Mouse (Mus musculus) limb, embryonic 11.5 days (tissue): ENCODE measurements around the gene Olfr180. TPM values are rescaled to one million over a fixed set of nuclear protein-coding genes. Genes with fewer than 3 reads are reported as not detected.

Source experiments
- ATAC-seq: fragments of 200-750 bp; cut with Nextera tagmentation; 2 replicates; pipeline ENCODE4 v1.8.0; 2017; ENCODE audit warnings: low read depth; ENCODE audit not compliant: insufficient number of reproducible peaks, low FRiP score, low TSS enrichment
- DNase-seq: peaks from one replicate; pipeline ENCODE4 v3.0.0-alpha.2; 2015; ENCODE audit warnings: low spot score
- H3K27ac ChIP-seq: fragments of 300-500 bp; sonication (generic); replicated peaks from 2 replicates; pipeline ENCODE4 v1.5.1; 2014; ENCODE audit warnings: low read depth, mild to moderate bottlenecking, low read length
- H3K27me3 ChIP-seq: fragments of 300-500 bp; sonication (generic); 2 replicates; pipeline ENCODE4 v1.6.1; 2014; ENCODE audit warnings: mild to moderate bottlenecking, low read length, mixed read lengths; ENCODE audit not compliant: control insufficient read depth, insufficient read depth
- H3K36me3 ChIP-seq: fragments of 300-500 bp; sonication (generic); 2 replicates; pipeline ENCODE4 v1.6.1; 2014; ENCODE audit warnings: mild to moderate bottlenecking, low read length, moderate library complexity, mixed read lengths; ENCODE audit not compliant: control insufficient read depth, insufficient read depth
- H3K4me1 ChIP-seq: fragments of 300-500 bp; sonication (generic); 2 replicates; pipeline ENCODE4 v1.6.1; 2014; ENCODE audit warnings: low read length, mixed read lengths; ENCODE audit not compliant: control insufficient read depth, insufficient read depth
- H3K4me2 ChIP-seq: fragments of 300-500 bp; sonication (generic); 2 replicates; pipeline ENCODE4 v1.6.1; 2014; ENCODE audit warnings: low read depth, mild to moderate bottlenecking, moderate library complexity; ENCODE audit not compliant: severe bottlenecking
- H3K4me3 ChIP-seq: fragments of 300-500 bp; sonication (generic); 2 replicates; pipeline ENCODE4 v1.5.1; 2014; ENCODE audit warnings: low read depth, low read length
- H3K9ac ChIP-seq: fragments of 300-500 bp; sonication (generic); 2 replicates; pipeline ENCODE4 v1.6.1; 2014; ENCODE audit warnings: mild to moderate bottlenecking, low read length
- H3K9me3 ChIP-seq: fragments of 300-500 bp; sonication (generic); 2 replicates; pipeline ENCODE4 v1.6.1; 2016; ENCODE audit warnings: low read length; ENCODE audit not compliant: control insufficient read depth
- WGBS: fragments of 180-500 bp; shearing (Covaris S2); extraction: QIAGEN DNeasy Blood & Tissue Kit; methylation state at CpG from one replicate; pipeline ENCODE4 v1.1.7; 2014; 5-methylcytosine and 5-hydroxymethylcytosine counted together
- polyA plus RNA-seq: library from polyadenylated mRNA; unstranded; fragments of >200 nt; fragmentation: Nextera tagmentation; extraction: Ambion mirVana; gene quantifications from 2 replicates; pipeline ENCODE4 v1.2.1, GENCODE M21; 2014

Gene Olfr180
- not detected in 2 replicates for polyA plus RNA-seq

GRCm38 (mm10) chr16:58929292-58929691 lies at the start of gene Olfr180:
TSS of gene Olfr180 (minus strand) at chr16:58929392.
- H3K27me3 ChIP-seq = no peaks in the 10 kb centered on the region
- H3K27ac ChIP-seq = no peak within 1 kb of the TSS
- no peak within 1 kb of the TSS for H3K4me3 ChIP-seq
- WGBS = 84% methylated on average over 4 of the region's 4 CpGs
- H3K4me1 ChIP-seq = no peaks in the 10 kb centered on the region
- no peak for DNase-seq
- ATAC-seq = no peak
- no peak within 1 kb of the TSS for H3K4me2 ChIP-seq
- H3K9ac ChIP-seq = no peak within 1 kb of the TSS
- H3K9me3 ChIP-seq = no peaks in the 10 kb centered on the region
- H3K36me3 ChIP-seq = no peaks in the 10 kb centered on the region

GRCm38 (mm10) chr16:58928655-58929054 lies 537 bp downstream of the Olfr180 start, which contains the start of gene Olfr181:
TSS of gene Olfr181 (minus strand) at chr16:58928755.
- no peaks in the 10 kb centered on the region for H3K4me1 ChIP-seq
- H3K27ac ChIP-seq = no peak within 1 kb of the TSS
- no peak for ATAC-seq
- no peaks in the 10 kb centered on the region for H3K9me3 ChIP-seq
- no peak for DNase-seq
- H3K36me3 ChIP-seq = no peaks in the 10 kb centered on the region
- H3K27me3 ChIP-seq = no peaks in the 10 kb centered on the region
- 70% methylated on average over 1 of the region's 1 CpGs for WGBS
- no peak within 1 kb of the TSS for H3K4me2 ChIP-seq
- H3K9ac ChIP-seq = no peak within 1 kb of the TSS
- no peak within 1 kb of the TSS for H3K4me3 ChIP-seq

- DNase-seq (no peak), ATAC-seq (no peak)
- Histone ChIP-seq H3K27ac (no peak within 1 kb of the TSS), H3K27me3 (no peaks in the 10 kb centered on the region), H3K4me1 (no peaks in the 10 kb centered on the region), H3K4me2 (no peak within 1 kb of the TSS), H3K4me3 (no peak within 1 kb of the TSS), H3K9me3 (no peaks in the 10 kb centered on the region), H3K9ac (no peak within 1 kb of the TSS), H3K36me3 (no peaks in the 10 kb centered on the region)
- 90% methylated on average over 3 of the region's 3 CpGs for WGBS
Measured at GRCm38 (mm10) chr16:58891963-58892362, 37.2 kb downstream of the Olfr180 start, which contains the start of gene Olfr178. TSS of gene Olfr178 (minus strand) at chr16:58892063.

- no peak overlapping the region for H3K9ac ChIP-seq
Measured at GRCm38 (mm10) chr16:58884416-58884815, 44.8 kb downstream of the Olfr180 start.

GRCm38 (mm10) chr16:58874668-58875067 lies 54.5 kb downstream of the Olfr180 start, which contains the start of gene Olfr177:
TSS of gene Olfr177 (minus strand) at chr16:58874768.
- 71% methylated on average over 1 of the region's 1 CpGs for WGBS
- H3K9ac ChIP-seq = no peak within 1 kb of the TSS
- no peaks in the 10 kb centered on the region for H3K36me3 ChIP-seq
- no peaks in the 10 kb centered on the region for H3K4me1 ChIP-seq
- ATAC-seq (no peak), DNase-seq (no peak)
- no peak within 1 kb of the TSS for H3K4me3 ChIP-seq
- H3K4me2 ChIP-seq = no peak within 1 kb of the TSS
- H3K27ac ChIP-seq = no peak within 1 kb of the TSS
- H3K27me3 ChIP-seq = no peaks in the 10 kb centered on the region
- H3K9me3 ChIP-seq = no peaks in the 10 kb centered on the region

More at GRCm38 (mm10) chr16:58884416-58884815, 44.8 kb downstream of the Olfr180 start:
- Histone ChIP-seq H3K27ac (no peak overlapping the region), H3K4me2 (no peak overlapping the region), H3K36me3 (no peaks in the 10 kb centered on the region), H3K9me3 (no peaks in the 10 kb centered on the region), H3K27me3 (no peaks in the 10 kb centered on the region), H3K4me1 (no peaks in the 10 kb centered on the region), H3K4me3 (no peak overlapping the region)
- no peak for ATAC-seq
- WGBS = 94% methylated on average over 2 of the region's 2 CpGs
- no peak for DNase-seq

Other genes with a start within 250 kb of the Olfr180 start
- not detected in 2 replicates for gene Gpr15, start 210.3 kb downstream of the Olfr180 start, polyA plus RNA-seq
- gene Cldnd1, start 201.5 kb downstream of the Olfr180 start, polyA plus RNA-seq = 126 and 129 TPM in 2 replicates
- gene Olfr172, start 166.2 kb downstream of the Olfr180 start, polyA plus RNA-seq = not detected in 2 replicates
- not detected in 2 replicates for gene Olfr173, start 129.1 kb downstream of the Olfr180 start, polyA plus RNA-seq
- not detected in 2 replicates for gene Olfr175-ps1, start 102.6 kb downstream of the Olfr180 start, polyA plus RNA-seq
- gene Olfr177, start 54.6 kb downstream of the Olfr180 start, polyA plus RNA-seq = not detected in 2 replicates
- not detected in 2 replicates for gene Olfr178, start 37.3 kb downstream of the Olfr180 start, polyA plus RNA-seq
- gene Olfr181, start 637 bp downstream of the Olfr180 start, polyA plus RNA-seq = not detected in 2 replicates
- not detected in 2 replicates for gene Olfr183, start 66.0 kb upstream of the Olfr180 start, polyA plus RNA-seq
- not detected in 2 replicates for gene Olfr186, start 100.9 kb upstream of the Olfr180 start, polyA plus RNA-seq
- gene Olfr187, start 110.4 kb upstream of the Olfr180 start, polyA plus RNA-seq = not detected in 2 replicates
- not detected in 2 replicates for gene Olfr190, start 148.6 kb upstream of the Olfr180 start, polyA plus RNA-seq
- gene Olfr191, start 160.4 kb upstream of the Olfr180 start, polyA plus RNA-seq = not detected in 2 replicates
- gene Olfr193, start 182.5 kb upstream of the Olfr180 start, polyA plus RNA-seq = not detected in 2 replicates
- gene Olfr194, start 191.7 kb upstream of the Olfr180 start, polyA plus RNA-seq = not detected in 2 replicates
- gene Olfr195, start 217.7 kb upstream of the Olfr180 start, polyA plus RNA-seq = not detected in 2 replicates
- gene Olfr196, start 241.1 kb upstream of the Olfr180 start, polyA plus RNA-seq = not detected in 2 replicates